Mouse (Mus musculus) forebrain, embryonic 16.5 days (tissue): ENCODE results near the gene Gm6583. TPM values are rescaled to one million over a fixed set of nuclear protein-coding genes. Genes with fewer than 3 reads are reported as not detected.

ENCODE experiments used
- ATAC-seq: fragments of 200-750 bp; cut with Nextera tagmentation; 2 replicates; pipeline ENCODE4 v1.8.0; 2017; ENCODE audit warnings: mild to moderate bottlenecking, moderate library complexity
- H3K27ac ChIP-seq: fragments of 300-500 bp; sonication (generic); 2 replicates; pipeline ENCODE4 v1.5.1; 2014; ENCODE audit warnings: low read length, control low read depth
- H3K27me3 ChIP-seq: fragments of 300-500 bp; sonication (generic); replicated peaks from 2 replicates; pipeline ENCODE4 v1.6.1; 2014; ENCODE audit warnings: low read length; ENCODE audit not compliant: control insufficient read depth, insufficient read depth
- H3K36me3 ChIP-seq: fragments of 300-500 bp; sonication (generic); 2 replicates; pipeline ENCODE4 v1.6.1; 2014; ENCODE audit not compliant: control insufficient read depth, insufficient read depth
- H3K4me1 ChIP-seq: fragments of 300-500 bp; sonication (generic); replicated peaks from 2 replicates; pipeline ENCODE4 v1.6.1; 2014; ENCODE audit warnings: low read length; ENCODE audit not compliant: control insufficient read depth, insufficient read depth
- H3K4me2 ChIP-seq: fragments of 300-500 bp; sonication (generic); 2 replicates; pipeline ENCODE4 v1.6.1; 2014; ENCODE audit warnings: mild to moderate bottlenecking, low read length, control low read depth
- H3K4me3 ChIP-seq: fragments of 300-500 bp; sonication (generic); replicated peaks from 2 replicates; pipeline ENCODE4 v1.5.1; 2014; ENCODE audit warnings: mild to moderate bottlenecking, low read length, control low read depth
- H3K9ac ChIP-seq: fragments of 300-500 bp; sonication (generic); replicated peaks from 2 replicates; pipeline ENCODE4 v1.6.1; 2014; ENCODE audit warnings: low read depth, low read length, control low read depth
- H3K9me3 ChIP-seq: fragments of 300-500 bp; sonication (generic); 2 replicates; pipeline ENCODE4 v1.6.1; 2016; ENCODE audit warnings: low read length; ENCODE audit not compliant: control insufficient read depth
- WGBS: fragments of 180-500 bp; shearing (Covaris S2); extraction: QIAGEN DNeasy Blood & Tissue Kit; methylation state at CpG from one replicate; pipeline ENCODE4 v1.1.7; 2014; 5-methylcytosine and 5-hydroxymethylcytosine counted together
- polyA plus RNA-seq: library from polyadenylated mRNA; unstranded; fragments of >200 nt; fragmentation: Nextera tagmentation; extraction: Ambion mirVana; gene quantifications from 2 replicates; pipeline ENCODE4 v1.2.1, GENCODE M21; 2015

Gene Gm6583
- polyA plus RNA-seq, 1 experiment from 2014 or later: 0.09 TPM

DNA sequence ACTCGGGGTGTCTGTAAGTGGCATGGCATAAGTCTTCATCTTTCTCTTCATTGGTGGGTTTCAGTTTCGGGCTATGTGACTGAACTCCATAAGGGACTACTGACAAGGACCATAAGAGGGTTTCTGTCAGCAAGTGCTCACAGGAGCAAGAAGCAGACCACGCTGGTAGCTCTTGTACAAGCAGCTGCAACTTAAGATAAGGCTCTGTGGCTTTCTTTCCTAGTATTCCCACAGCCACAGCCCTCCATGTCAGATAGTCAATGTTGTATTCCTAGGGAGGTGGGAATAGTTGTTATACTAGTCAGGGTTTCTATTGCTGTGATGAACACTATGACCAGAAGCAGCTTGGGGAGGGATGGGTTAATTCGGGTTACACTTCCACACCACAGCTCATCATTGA lies 3.7 kb upstream of the Gm6583 start:
- Histone ChIP-seq H3K36me3 (no peaks in the 10 kb centered on the region), H3K4me2 (no peak overlapping the region)
- WGBS: 94% methylated on average over 4 of the region's 4 CpGs

DNA sequence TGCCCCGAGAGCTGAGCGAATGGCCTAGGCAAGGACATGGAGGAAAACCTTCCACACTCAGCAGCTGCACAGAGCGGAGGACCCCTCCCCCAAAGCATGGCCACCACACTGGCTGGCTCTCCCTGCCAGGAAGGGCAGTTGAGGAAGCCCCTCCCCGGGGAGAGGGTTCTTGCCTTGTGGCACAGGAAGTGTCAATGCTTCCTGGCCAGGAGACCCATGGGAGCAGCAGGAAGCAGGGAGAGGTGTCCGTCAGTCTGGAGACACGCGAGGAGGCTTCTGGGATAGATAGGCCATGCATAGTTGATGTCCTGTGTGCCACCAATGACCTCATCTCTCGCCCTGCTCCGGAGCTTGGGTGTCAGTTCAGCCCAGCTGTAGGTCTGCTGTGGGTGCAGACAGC lies 489 bp upstream of the Gm6583 start:
- Histone ChIP-seq H3K4me3 (no peak overlapping the region), H3K9ac (no peak overlapping the region), H3K27ac (no peak overlapping the region), H3K4me2 (no peak overlapping the region), H3K4me1 (no peaks in the 10 kb centered on the region), H3K9me3 (no peaks in the 10 kb centered on the region), H3K36me3 (peaks cover 5% of the 10 kb centered on the region; the same call in 1 of the 2 replicates), H3K27me3 (no peaks in the 10 kb centered on the region)
- ATAC-seq: no peak
- 94% methylated on average over 9 of the region's 9 CpGs for WGBS

More for the DNA sequence above, 3.7 kb upstream of the Gm6583 start:
- H3K9ac ChIP-seq: no peak overlapping the region
- no peaks in the 10 kb centered on the region for H3K27me3 ChIP-seq
- no peak for ATAC-seq
- H3K4me1 ChIP-seq: no peaks in the 10 kb centered on the region
- no peaks in the 10 kb centered on the region for H3K9me3 ChIP-seq
- H3K4me3 ChIP-seq: no peak overlapping the region
- no peak overlapping the region for H3K27ac ChIP-seq

DNA sequence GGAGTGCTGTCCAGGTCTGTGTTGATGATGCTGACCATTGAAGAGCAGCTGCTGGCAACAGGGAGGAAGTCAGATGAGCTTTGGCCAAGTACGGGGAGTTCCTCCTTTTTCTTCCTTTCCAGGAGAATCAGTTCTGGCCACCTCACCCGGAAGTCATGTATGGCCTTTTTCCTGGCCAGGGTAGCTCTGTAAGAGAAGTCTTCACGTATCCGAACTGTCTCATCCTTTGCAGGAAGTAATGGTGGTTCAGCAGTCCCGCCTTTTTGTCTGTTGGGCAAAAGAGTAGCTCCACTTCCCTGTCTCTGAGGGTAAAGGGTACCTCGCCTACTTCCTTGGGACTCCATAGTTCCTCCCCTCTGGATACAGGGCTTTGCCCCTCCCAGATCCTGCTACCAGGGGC lies 340 bp downstream of the Gm6583 start:
- H3K4me2 ChIP-seq: no peak overlapping the region
- peaks cover 5% of the 10 kb centered on the region; the same call in 1 of the 2 replicates for H3K36me3 ChIP-seq
- H3K27ac ChIP-seq: no peak overlapping the region
- no peak for ATAC-seq
- H3K27me3 ChIP-seq: no peaks in the 10 kb centered on the region
- 92% methylated on average over 6 of the region's 6 CpGs for WGBS
- no peak overlapping the region for H3K9ac ChIP-seq
- no peaks in the 10 kb centered on the region for H3K4me1 ChIP-seq
- H3K9me3 ChIP-seq: no peaks in the 10 kb centered on the region
- H3K4me3 ChIP-seq: no peak overlapping the region

DNA sequence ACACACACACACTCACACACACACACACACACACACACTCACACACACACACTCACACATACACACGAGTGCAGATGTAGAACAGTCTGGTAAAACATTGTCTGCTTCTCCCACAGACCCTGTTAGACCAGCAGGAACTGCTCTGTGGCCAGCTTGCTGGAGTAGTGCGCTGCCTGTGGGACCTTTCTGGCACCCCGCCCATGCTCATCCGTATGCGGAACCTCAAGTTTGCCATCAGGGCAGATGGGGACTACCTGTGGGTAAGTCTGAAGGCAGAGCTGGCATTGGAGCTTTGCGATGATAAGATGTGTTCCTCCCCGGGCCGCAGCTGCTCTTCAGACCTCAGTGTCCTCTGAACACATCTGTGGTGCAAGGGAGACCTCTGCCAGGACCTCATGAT lies 6.7 kb downstream of the Gm6583 start:
- peaks cover 11% of the 10 kb centered on the region for H3K4me1 ChIP-seq
- no peaks in the 10 kb centered on the region for H3K27me3 ChIP-seq
- no peak overlapping the region for H3K4me2 ChIP-seq
- ATAC-seq: no peak
- H3K9ac ChIP-seq: no peak overlapping the region
- WGBS: 84% methylated on average over 8 of the region's 8 CpGs
- no peak overlapping the region for H3K4me3 ChIP-seq
- H3K27ac ChIP-seq: no peak overlapping the region
- H3K9me3 ChIP-seq: no peaks in the 10 kb centered on the region
- peaks cover 18% of the 10 kb centered on the region for H3K36me3 ChIP-seq

DNA sequence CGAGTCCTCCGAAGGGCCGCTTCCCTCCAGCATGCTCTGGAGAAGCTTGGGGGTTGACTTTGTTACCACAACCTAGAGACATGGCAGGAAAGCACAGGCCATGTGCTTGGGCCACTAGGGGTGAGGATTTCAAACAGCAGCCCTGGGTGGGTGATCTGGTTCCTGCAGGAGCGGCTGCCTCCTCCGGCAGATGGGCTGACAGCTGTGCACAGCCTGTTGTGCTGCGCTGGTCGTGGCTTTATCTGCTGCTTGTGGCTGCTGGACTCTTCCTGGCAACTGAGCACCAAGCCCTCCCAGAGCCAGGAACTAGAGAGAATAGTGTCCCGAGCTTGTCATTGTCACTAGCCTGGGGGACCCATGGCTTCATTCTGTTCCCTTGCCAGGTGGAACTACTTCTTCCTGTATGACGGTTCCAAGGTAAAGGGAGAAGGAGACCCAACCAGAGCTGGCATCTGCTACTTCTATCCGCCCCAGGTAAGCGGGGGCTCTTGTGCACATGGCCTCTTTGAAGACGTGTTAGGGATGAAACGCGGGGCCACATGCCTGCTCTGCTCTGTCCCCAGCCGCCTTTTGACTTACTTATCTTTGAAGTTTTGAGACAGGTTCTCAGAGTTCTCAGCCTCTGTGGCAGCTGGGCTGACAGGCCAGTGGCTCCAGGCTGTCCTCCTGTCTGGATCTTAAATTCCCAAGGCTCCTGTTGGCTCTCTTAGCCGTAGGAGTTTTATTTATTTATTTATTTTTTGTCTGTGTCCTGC lies 9.4 kb downstream of the Gm6583 start:
- Histone ChIP-seq H3K27ac (no peak overlapping the region), H3K9me3 (no peaks in the 10 kb centered on the region), H3K4me1 (peaks cover 30% of the 10 kb centered on the region), H3K9ac (no peak overlapping the region), H3K4me2 (no peak overlapping the region), H3K27me3 (no peaks in the 10 kb centered on the region), H3K4me3 (no peak overlapping the region), H3K36me3 (peaks cover 13% of the 10 kb centered on the region)
- 92% methylated on average over 16 of the region's 16 CpGs for WGBS
- ATAC-seq: no peak

DNA sequence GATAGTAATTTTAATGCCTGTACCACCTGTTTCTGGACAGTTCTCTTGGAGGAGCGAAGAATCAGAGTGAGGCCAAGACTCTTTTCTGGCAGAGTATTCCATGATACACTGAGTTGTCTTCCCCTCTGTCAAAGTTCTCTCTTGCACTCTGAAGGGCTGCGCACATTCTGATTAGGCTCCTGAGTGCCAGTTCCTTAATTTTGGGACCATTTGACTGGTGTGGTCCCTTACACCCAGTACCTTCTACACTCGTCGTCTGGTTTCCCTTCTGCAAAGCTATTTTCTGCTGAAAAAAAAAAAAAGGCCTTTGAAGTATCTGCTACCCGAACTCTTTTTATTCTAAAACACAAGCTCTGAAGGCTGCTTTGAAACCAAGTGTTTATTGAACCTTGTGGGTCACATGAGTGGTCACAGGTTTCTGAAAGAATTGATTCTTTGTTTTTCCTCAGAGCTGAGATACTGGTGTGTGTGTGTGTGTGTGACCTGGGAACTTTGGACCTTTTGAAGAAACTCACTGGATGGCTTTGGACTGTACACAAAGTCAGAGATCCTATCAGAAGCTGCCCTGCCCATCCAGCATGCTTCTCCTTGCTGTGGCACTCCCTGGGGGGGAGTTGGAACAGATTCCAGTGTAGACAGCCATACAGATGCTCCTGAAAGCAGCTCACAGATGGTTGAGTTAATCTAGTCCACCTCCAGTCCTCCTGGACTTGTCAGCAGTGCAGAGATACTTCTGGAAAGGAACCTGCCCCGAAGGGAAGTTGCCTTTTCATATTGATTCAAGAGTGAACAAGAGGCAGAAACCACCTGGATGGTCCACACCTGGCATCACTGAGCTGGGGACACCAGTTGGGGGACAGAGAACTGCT lies 11.5 kb downstream of the Gm6583 start:
- no peak overlapping the region for H3K9ac ChIP-seq
- peaks cover 4% of the 10 kb centered on the region for H3K36me3 ChIP-seq
- H3K27ac ChIP-seq: no peak overlapping the region
- H3K4me2 ChIP-seq: no peak overlapping the region
- H3K4me3 ChIP-seq: no peak overlapping the region
- ATAC-seq: no peak
- H3K4me1 ChIP-seq: peaks cover 30% of the 10 kb centered on the region
- H3K27me3 ChIP-seq: no peaks in the 10 kb centered on the region
- H3K9me3 ChIP-seq: no peaks in the 10 kb centered on the region
- 68% methylated on average over 6 of the region's 6 CpGs for WGBS

DNA sequence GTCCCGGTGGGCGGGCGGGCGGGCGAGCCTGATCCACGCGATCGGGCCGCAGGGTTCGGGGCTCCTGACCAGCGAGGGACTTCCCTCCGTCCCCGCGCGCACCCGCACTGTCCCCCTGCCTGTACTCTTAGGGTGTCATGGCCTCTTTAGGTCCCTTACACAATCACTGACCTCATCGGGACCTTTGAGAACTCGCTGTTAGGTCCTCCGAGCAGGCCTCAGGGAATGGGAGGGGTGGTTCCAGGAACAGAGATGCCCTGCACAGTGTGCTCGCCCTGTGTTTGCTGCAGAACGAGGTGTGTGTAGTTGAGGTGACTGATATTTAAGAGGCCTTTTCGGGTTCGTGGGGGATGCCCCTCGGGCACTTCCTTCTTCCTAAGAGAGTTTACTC lies 12.6 kb downstream of the Gm6583 start:
- Histone ChIP-seq H3K27ac (0 out of 2 replicates have a peak overlapping the region, but pooled peaks have one; percentile 38), H3K9me3 (no peaks in the 10 kb centered on the region), H3K36me3 (peaks cover 5% of the 10 kb centered on the region), H3K4me2 (peak overlapping the region; percentile 84), H3K4me3 (peak overlapping the region; percentile 61), H3K27me3 (no peaks in the 10 kb centered on the region), H3K9ac (peak overlapping the region; percentile 86), H3K4me1 (peaks cover 30% of the 10 kb centered on the region)
- under 1% methylated on average over 23 of the region's 24 CpGs for WGBS
- peak; percentile 69 for ATAC-seq

DNA sequence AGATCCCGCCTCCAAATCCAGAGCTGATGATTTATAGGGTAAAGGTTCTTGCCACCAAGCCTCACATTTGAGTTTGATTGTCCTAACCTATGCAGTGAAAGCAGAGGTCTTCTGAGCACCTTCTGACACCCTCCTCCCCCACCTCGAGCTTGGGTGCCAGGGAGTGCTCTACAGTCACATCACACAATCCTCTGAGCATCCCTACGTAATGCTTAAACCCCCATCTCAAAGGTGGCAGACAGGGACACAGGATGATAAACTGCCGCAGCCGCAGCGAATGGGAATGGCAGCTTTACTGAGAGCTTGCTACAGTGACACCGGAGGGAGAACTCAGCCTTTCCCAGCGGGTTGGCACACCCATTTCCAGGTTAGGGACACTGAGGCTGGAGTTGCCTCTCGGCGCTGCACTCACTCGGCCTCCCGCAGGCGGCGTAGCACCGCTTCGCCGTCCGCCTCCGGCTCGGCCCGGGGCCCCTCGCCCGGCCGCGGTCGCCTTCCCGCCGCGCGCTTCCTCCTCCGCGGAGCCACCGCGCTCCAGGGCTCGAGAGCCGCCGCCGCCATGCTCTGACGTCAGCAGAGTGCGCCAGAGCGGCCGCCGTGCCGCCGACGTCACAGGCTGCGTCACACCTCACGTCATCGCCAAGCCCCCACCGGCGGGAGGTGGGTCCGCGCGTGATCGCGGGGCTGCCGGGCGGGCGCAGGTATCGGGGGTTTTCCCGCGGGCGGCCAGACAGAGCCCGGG lies 13.2 kb downstream of the Gm6583 start, which contains the start of the genes Srrd and Hps4:
Gene Srrd (minus strand): TSS at position 578 of the 742 bp plus-strand sequence.
Gene Hps4 (plus strand): TSS at position 621 of the 742 bp plus-strand sequence.
- peak within 1 kb of the TSS; percentile 61 for H3K4me3 ChIP-seq
- 2% methylated on average over 45 of the region's 64 CpGs for WGBS
- peak within 1 kb of the TSS; percentile 86 for H3K9ac ChIP-seq
- peaks cover 30% of the 10 kb centered on the region for H3K4me1 ChIP-seq
- H3K27ac ChIP-seq: peak within 1 kb of the TSS; percentile 46; the same call in 1 of the 2 replicates
- no peaks in the 10 kb centered on the region for H3K9me3 ChIP-seq
- peaks cover 10% of the 10 kb centered on the region for H3K36me3 ChIP-seq
- H3K27me3 ChIP-seq: no peaks in the 10 kb centered on the region
- H3K4me2 ChIP-seq: peak within 1 kb of the TSS; percentile 84
- peak; percentile 85 for ATAC-seq

DNA sequence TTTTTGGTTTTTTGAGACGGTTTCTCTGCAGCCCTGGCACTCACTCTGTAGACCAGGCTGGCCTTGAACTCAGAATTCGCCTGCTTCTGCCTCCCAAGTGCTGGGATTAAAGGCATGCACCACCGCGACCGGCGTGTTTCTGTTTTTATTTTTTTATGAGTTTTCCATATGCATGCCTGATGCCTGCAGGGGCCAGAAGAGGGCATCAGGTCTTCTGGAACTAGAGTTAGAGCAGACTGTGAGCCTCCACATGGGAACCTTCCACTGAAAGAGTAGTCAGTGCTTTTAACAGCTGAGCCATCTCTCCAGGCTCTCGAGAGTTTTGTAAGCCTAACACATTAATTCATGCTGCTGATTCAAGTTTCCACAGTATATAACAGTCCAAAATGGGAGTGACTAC lies 16.6 kb downstream of the Gm6583 start:
- H3K4me2 ChIP-seq: no peak overlapping the region
- no peak for ATAC-seq
- peaks cover 38% of the 10 kb centered on the region for H3K36me3 ChIP-seq
- no peak overlapping the region for H3K27ac ChIP-seq
- H3K9me3 ChIP-seq: no peaks in the 10 kb centered on the region
- no peaks in the 10 kb centered on the region for H3K27me3 ChIP-seq
- H3K4me3 ChIP-seq: no peak overlapping the region
- 72% methylated on average over 7 of the region's 7 CpGs for WGBS
- H3K9ac ChIP-seq: no peak overlapping the region
- peaks cover 19% of the 10 kb centered on the region for H3K4me1 ChIP-seq
